Mouse (Mus musculus): ENCODE results near the gene 4930558C23Rik. TPM values are rescaled to one million over a fixed set of nuclear protein-coding genes. Genes with fewer than 3 reads are reported as not detected.
"Not testable (repeated sequence)": the region's sequence is repeated elsewhere in the genome, so short reads cannot be mapped to it uniquely, and the experiment has no call there.

Gene 4930558C23Rik
- polyA plus RNA-seq, 1 experiment from 2014 or later, result not detected

DNA sequence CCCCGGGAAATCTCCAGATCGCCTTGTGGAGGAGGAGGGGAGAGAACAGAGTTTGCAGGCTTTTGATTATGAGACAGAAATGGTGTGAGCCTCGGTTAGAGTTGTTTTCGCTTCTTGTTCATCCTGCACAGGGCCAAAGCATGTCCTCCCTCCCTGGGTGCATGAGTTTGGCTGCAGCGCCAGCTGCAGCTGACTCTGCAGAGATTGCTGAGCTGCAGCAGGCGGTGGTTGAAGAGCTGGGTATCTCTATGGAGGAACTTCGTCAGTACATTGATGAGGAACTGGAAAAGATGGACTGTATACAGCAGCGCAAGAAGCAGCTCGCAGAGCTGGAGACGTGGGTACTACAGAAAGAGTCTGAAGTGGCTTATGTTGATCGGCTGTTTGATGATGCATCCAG, 25.8 kb upstream of the 4930558C23Rik start:
- not testable (repeated sequence) for H3K27ac ChIP-seq (replicated peaks); H3K4me3 ChIP-seq; H3K4me1 ChIP-seq; H3K36me3 ChIP-seq; H3K9ac ChIP-seq; ATAC-seq (ENCODE audit: extremely low read depth, insufficient number of reproducible peaks, low FRiP score, low TSS enrichment); H3K9me3 ChIP-seq; H3K27me3 ChIP-seq (replicated peaks); H3K4me2 ChIP-seq
- 50% methylated on average over 5 of the region's 11 CpGs for WGBS

DNA sequence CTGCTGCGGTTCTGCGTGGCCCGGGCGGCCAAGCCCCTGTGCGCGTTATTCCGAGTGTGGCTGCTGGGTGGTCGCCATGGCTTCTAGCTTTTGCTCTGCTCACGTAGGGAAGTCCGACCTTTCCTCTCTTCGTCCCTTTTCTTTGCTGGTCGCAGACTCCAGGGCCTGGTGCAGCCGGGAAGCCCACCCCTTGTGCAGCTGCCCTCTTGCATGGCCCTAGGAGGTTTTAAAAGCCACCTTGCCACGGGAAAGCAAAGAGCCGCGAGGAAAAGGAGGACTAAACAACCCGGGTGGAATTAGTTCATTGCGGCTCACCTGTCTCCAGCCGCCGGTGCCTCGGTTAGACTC, 25.2 kb upstream of the 4930558C23Rik start:
- not testable (repeated sequence) for H3K9me3 ChIP-seq; ATAC-seq (ENCODE audit: extremely low read depth, insufficient number of reproducible peaks, low FRiP score, low TSS enrichment); H3K4me1 ChIP-seq; H3K27ac ChIP-seq (replicated peaks); H3K27me3 ChIP-seq (replicated peaks); H3K36me3 ChIP-seq
- 14% methylated on average over 16 of the region's 21 CpGs for WGBS
- peak overlapping the region; percentile 75 for H3K9ac ChIP-seq
- H3K4me2 ChIP-seq, result peak overlapping the region; percentile 68
- H3K4me3 ChIP-seq, result peak overlapping the region; percentile 46

DNA sequence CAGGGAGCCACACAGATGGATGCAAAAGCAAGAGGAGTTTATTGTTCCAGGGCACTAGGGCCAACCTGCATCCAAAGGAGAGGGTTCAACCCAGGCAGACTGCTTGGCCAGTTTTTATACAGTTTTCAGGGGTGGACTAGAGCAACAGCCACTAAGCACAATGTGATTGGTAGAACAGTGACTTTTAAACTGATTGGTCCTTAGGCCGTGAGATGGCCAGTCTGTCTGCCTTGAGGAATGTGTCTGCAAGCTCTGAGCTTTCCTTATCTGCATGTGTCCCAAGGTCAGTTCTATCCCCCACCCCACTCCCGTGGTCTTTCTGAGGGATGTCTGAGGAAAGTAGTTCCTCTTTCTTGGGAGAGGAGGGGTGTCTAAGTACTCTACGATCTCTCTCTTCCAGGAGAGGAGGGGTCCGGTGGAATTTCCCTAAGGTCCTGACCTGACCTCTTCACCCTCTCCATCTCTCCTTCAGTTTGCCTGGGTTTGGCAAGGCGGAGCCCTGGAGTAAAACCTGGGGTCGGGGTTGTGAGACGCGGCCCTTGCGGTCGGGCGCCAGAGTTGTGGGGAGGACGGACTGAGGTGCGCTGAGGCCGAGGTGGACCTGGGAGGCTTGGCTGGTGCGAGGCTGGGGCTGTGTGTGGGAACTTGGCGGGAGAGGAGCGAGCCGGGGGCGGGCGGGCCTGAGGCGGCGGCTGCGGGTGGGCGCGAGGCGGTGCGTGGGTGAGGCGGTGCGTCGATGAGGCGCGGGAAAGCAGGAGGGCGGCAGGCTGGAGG, 24.7 kb upstream of the 4930558C23Rik start:
- H3K27me3 ChIP-seq (replicated peaks); H3K27ac ChIP-seq (replicated peaks); H3K36me3 ChIP-seq; ATAC-seq (ENCODE audit: extremely low read depth, insufficient number of reproducible peaks, low FRiP score, low TSS enrichment); H3K4me1 ChIP-seq; H3K9me3 ChIP-seq: not testable (repeated sequence)
- 19% methylated on average over 9 of the region's 33 CpGs for WGBS
- Histone ChIP-seq H3K4me3 (peak overlapping the region; percentile 46), H3K4me2 (peak overlapping the region; percentile 68), H3K9ac (peak overlapping the region; percentile 75)

DNA sequence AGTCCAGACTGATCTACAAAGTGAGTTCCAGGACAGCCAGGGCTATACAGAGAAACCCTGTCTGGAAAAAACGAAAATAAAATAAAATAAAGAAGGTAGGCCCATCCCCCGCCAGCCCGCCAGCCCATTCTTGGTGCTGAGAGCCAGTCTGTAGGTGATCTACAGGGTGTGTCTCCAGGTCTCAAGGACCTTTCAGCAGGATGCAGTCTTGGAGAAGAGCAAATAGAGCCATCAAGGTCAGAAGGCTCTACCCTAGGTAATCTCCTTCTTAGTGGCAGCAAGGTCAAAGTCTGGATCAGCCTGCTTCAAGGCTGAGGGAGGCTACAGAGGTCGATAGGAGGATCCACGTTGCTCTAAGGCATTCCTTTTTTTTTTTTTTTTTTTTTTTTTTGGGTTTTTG, 23.8 kb upstream of the 4930558C23Rik start:
- not testable (repeated sequence) for H3K27ac ChIP-seq (replicated peaks); H3K27me3 ChIP-seq (replicated peaks); ATAC-seq (ENCODE audit: extremely low read depth, insufficient number of reproducible peaks, low FRiP score, low TSS enrichment); H3K36me3 ChIP-seq; H3K4me2 ChIP-seq; H3K4me1 ChIP-seq; H3K9ac ChIP-seq; H3K9me3 ChIP-seq; H3K4me3 ChIP-seq
- 86% methylated on average over 5 of the region's 5 CpGs for WGBS

DNA sequence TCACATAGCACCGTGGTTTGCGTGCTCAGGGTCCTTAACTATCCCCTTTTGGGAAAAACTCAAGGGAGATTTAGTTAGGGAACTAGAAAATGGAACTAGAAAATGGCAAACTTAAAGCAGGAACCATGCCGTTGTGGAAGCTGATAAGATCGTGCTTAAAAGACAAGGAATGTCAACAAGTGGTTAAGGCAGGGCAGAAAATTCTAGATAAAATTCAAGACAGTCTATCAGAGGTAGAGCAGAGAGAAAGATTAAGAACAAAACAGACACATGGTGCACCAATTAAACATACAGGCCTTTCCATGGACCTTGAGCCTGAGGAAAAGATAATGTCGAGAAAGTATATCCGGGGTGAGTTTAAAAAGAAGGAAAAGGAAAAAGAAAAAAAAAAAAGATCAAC, 15.2 kb upstream of the 4930558C23Rik start:
- Histone ChIP-seq H3K27ac (replicated peaks) (no peak overlapping the region), H3K9ac (no peak overlapping the region), H3K27me3 (replicated peaks) (no peaks in the 10 kb centered on the region), H3K4me3 (no peak overlapping the region), H3K36me3 (no peaks in the 10 kb centered on the region), H3K4me1 (no peaks in the 10 kb centered on the region), H3K9me3 (peaks cover 54% of the 10 kb centered on the region), H3K4me2 (no peak overlapping the region)
- ATAC-seq (ENCODE audit: extremely low read depth, insufficient number of reproducible peaks, low FRiP score, low TSS enrichment), result no peak
- 79% methylated on average over 6 of the region's 6 CpGs for WGBS

DNA sequence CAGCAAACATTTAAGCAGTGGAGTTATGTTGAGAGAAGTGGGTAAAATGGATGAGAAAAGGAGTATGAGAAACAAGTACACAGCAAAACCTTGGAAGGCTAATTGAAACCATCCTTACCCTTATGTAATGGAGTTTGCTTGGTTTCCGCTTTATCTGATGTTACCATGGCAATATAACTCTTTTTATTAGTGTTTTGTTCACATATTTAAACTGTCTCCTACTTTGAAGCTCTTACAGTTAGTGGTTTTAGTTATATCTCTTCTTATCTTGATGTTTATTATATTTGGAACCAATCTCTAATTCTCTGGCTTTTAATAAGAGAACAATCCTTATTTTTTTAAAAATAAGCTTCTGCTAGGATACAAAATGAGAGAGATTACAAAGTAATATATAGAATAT, 9.6 kb upstream of the 4930558C23Rik start:
- WGBS, result 59% methylated on average over 1 of the region's 1 CpGs
- H3K36me3 ChIP-seq, result no peaks in the 10 kb centered on the region
- H3K9me3 ChIP-seq, result peaks cover 11% of the 10 kb centered on the region; the same call in 1 of the 2 replicates
- H3K27me3 ChIP-seq (replicated peaks), result no peaks in the 10 kb centered on the region
- H3K4me3 ChIP-seq, result no peak overlapping the region
- H3K4me2 ChIP-seq, result no peak overlapping the region
- H3K9ac ChIP-seq, result no peak overlapping the region
- no peaks in the 10 kb centered on the region for H3K4me1 ChIP-seq
- no peak for ATAC-seq (ENCODE audit: extremely low read depth, insufficient number of reproducible peaks, low FRiP score, low TSS enrichment)
- H3K27ac ChIP-seq (replicated peaks), result no peak overlapping the region

DNA sequence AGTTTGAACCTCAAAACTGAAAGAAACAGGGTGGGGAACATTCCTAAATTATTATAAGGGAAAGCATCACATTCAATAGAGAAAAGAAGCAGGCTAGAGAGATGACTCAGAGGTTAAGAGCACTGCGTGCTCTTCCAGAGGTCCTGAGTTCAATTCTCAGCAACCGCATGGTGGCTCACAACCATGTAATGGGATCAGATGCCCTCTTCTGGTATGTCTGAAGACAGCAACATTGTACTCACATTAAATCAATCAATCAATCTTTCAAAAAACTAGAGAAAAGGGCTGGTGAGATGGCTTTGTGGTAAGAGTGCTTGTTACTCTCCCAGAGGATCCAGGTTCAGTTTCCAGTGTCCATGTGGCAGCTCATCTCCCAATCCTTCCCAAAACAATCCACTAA, 6.2 kb upstream of the 4930558C23Rik start:
- Histone ChIP-seq H3K9ac (no peak overlapping the region), H3K4me2 (no peak overlapping the region), H3K27ac (replicated peaks) (no peak overlapping the region), H3K4me3 (no peak overlapping the region), H3K4me1 (no peaks in the 10 kb centered on the region), H3K27me3 (replicated peaks) (no peaks in the 10 kb centered on the region), H3K9me3 (0 out of 2 replicates have a peak, but pooled peaks cover 5% of the 10 kb centered on the region), H3K36me3 (no peaks in the 10 kb centered on the region)
- ATAC-seq (ENCODE audit: extremely low read depth, insufficient number of reproducible peaks, low FRiP score, low TSS enrichment), result no peak
- 95% methylated on average over 2 of the region's 2 CpGs for WGBS

DNA sequence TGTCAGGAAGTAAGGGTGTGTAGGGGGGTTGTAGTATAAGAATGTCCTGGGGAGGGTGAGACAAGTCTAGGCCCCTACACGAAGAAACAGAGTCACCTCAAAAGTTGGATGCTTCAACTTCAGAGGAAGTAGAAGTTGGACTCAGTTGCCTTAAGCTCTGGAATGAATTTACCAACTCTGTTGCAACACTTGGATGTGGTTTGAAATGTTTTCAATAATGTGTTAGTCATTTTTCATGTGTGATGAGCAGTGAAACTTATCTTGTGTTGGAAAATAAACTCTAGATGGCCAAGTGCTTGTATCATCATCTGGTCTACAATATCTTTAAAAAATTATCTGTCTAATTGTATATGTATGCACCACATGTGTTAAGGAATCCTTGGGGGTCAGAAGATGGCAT, 5.1 kb upstream of the 4930558C23Rik start:
- no peak overlapping the region for H3K4me2 ChIP-seq
- no peak overlapping the region for H3K4me3 ChIP-seq
- no peaks in the 10 kb centered on the region for H3K9me3 ChIP-seq
- H3K36me3 ChIP-seq, result no peaks in the 10 kb centered on the region
- H3K4me1 ChIP-seq, result no peaks in the 10 kb centered on the region
- H3K27me3 ChIP-seq (replicated peaks), result no peaks in the 10 kb centered on the region
- H3K9ac ChIP-seq, result no peak overlapping the region
- 56% methylated on average over 1 of the region's 1 CpGs for WGBS
- no peak for ATAC-seq (ENCODE audit: extremely low read depth, insufficient number of reproducible peaks, low FRiP score, low TSS enrichment)
- no peak overlapping the region for H3K27ac ChIP-seq (replicated peaks)

DNA sequence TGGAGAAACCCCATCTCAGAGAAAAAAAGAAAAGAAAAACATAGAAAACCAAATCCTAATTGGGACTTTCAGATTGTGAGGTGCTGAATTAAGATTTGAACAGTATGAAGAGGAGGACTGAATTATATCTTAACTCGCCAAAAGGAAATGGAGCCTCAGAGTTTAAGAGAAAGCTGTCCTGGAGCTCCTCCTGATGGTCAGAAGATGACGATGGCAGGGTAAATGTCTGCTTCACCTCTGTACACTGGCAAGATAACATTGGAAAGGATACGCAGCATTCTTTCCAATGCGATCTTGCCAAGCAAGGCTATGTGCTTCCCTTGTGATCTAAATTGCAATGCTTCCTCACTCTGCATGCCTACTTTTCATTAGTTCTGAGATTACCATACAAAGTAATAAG, 8.3 kb downstream of the 4930558C23Rik start:
- no peak overlapping the region for H3K4me3 ChIP-seq
- H3K27me3 ChIP-seq (replicated peaks), result no peaks in the 10 kb centered on the region
- WGBS, result 67% methylated on average over 4 of the region's 4 CpGs
- H3K4me2 ChIP-seq, result no peak overlapping the region
- H3K4me1 ChIP-seq, result no peaks in the 10 kb centered on the region
- no peak overlapping the region for H3K27ac ChIP-seq (replicated peaks)
- H3K9me3 ChIP-seq, result peaks cover 5% of the 10 kb centered on the region; the same call in 1 of the 2 replicates
- no peak overlapping the region for H3K9ac ChIP-seq
- ATAC-seq (ENCODE audit: extremely low read depth, insufficient number of reproducible peaks, low FRiP score, low TSS enrichment), result no peak
- H3K36me3 ChIP-seq, result no peaks in the 10 kb centered on the region

DNA sequence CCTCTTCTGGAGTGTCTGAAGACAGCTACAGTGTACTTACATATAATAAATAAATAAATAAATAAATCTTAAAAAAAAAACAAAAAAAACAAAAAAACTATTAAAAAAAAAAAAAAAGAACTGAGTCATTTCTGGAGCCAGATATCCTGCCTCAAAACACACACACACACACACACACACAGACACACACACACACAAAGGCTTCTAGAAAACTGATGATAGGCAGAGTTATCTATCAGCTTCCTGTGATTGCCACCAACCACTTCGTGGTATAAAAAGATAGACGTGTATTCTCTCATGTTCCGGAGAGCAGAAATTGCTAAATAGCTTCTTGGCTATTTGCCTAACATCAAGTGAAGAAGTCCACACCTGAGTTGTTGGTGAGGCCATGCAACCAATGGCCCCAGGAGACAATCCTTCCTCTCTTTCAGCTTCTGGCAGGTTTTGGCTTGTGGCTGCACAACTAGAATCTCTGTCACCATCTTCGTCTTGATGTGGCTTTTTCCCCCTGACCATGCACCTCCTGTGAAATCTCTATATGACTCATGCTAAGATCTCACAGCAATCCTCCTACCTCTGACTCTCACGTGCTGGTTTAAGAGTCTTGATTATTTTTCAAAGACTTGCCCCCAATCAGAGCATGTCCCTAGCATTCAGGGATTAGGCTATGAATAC, 17.1 kb downstream of the 4930558C23Rik start:
- Histone ChIP-seq H3K4me1 (no peaks in the 10 kb centered on the region), H3K36me3 (no peaks in the 10 kb centered on the region), H3K9me3 (no peaks in the 10 kb centered on the region), H3K27me3 (replicated peaks) (no peaks in the 10 kb centered on the region), H3K4me3 (no peak overlapping the region), H3K4me2 (no peak overlapping the region), H3K9ac (no peak overlapping the region), H3K27ac (replicated peaks) (no peak overlapping the region)
- WGBS, result 78% methylated on average over 5 of the region's 5 CpGs
- ATAC-seq (ENCODE audit: extremely low read depth, insufficient number of reproducible peaks, low FRiP score, low TSS enrichment), result no peak

DNA sequence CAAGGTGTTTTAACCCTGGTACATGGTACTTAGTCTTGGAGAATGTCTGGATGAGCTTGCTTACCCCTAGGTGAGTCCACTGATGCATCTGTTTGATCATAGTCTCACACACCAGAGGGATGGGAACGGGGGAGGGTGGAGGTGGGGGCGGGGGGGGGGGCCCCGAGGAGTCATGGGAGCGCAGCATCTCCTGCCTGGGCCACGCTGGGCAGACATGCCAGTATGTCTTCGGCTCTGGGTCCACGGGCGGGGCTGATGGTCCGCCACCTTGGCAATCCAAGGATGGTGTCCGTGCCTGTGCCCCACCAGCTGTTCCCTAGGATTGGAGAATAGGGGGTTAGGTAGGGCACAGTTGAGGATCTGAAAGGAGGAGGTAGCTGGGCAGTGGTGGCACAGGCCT, 29.4 kb downstream of the 4930558C23Rik start:
- H3K9me3 ChIP-seq, result peaks cover 21% of the 10 kb centered on the region
- H3K36me3 ChIP-seq, result no peaks in the 10 kb centered on the region
- H3K9ac ChIP-seq, result no peak overlapping the region

DNA sequence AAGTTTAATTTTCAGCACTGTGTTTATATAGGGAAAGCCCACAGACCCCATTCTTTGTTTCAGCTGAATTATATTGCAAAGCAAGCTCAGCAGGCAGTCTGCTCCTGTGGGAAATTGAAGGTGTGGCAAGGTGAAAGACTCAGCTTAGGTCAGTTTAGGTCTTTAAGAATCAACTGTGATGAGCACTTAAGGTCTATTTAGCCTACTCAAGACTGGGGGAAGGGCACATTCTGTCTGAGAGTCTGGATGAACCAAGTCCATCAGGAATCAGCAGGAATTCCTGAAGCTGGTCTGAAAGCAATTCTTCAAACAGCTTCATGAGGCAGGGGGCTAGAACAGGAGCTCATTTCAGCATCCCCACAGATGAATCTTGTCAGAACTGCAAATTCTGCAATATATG, 32.5 kb downstream of the 4930558C23Rik start:
- no peak overlapping the region for H3K4me2 ChIP-seq
- H3K36me3 ChIP-seq, result no peaks in the 10 kb centered on the region
- H3K4me3 ChIP-seq, result no peak overlapping the region
- no peaks in the 10 kb centered on the region for H3K27me3 ChIP-seq (replicated peaks)
- no peak overlapping the region for H3K27ac ChIP-seq (replicated peaks)
- ATAC-seq (ENCODE audit: extremely low read depth, insufficient number of reproducible peaks, low FRiP score, low TSS enrichment), result no peak
- no peaks in the 10 kb centered on the region for H3K4me1 ChIP-seq
- H3K9ac ChIP-seq, result no peak overlapping the region
- peaks cover 5% of the 10 kb centered on the region; the same call in 1 of the 2 replicates for H3K9me3 ChIP-seq

More for the DNA sequence above, 29.4 kb downstream of the 4930558C23Rik start:
- no peak for ATAC-seq (ENCODE audit: extremely low read depth, insufficient number of reproducible peaks, low FRiP score, low TSS enrichment)
- WGBS, result 78% methylated on average over 10 of the region's 10 CpGs
- Histone ChIP-seq H3K4me3 (no peak overlapping the region), H3K4me2 (no peak overlapping the region), H3K4me1 (no peaks in the 10 kb centered on the region), H3K27ac (replicated peaks) (no peak overlapping the region), H3K27me3 (replicated peaks) (no peaks in the 10 kb centered on the region)

Measured in heart, embryonic 13.5 days (tissue).